Mouse (Mus musculus): Measurements from ENCODE around the gene Plcxd3.

- no peak for TF ChIP-seq CTCF (IDR thresholded peaks at IDR 0.05)
- TF ChIP-seq POLR2A (IDR thresholded peaks at IDR 0.05; ENCODE audit: insufficient read depth, low read depth, low read length), result no peak
- TF ChIP-seq EP300 (IDR thresholded peaks at IDR 0.05; ENCODE audit: insufficient read depth, low read depth, low read length), result no peak
These were observed 120.9 kb downstream of the Plcxd3 start for GRCm38 (mm10) chr15:4496182-4496581.

Measured in heart, adult 2 months (tissue).